Mouse (Mus musculus) liver, embryonic 15.5 days (tissue): ENCODE data around the gene Ino80d. TPM values are rescaled to one million over a fixed set of nuclear protein-coding genes. Genes with fewer than 3 reads are reported as not detected.

Experiments
- ATAC-seq: fragments of 200-750 bp; cut with Nextera tagmentation; 2 replicates; pipeline ENCODE4 v1.8.0; 2017; ENCODE audit warnings: moderate number of reproducible peaks, mild to moderate bottlenecking, moderate library complexity; ENCODE audit not compliant: insufficient read depth
- H3K27ac ChIP-seq: fragments of 300-500 bp; sonication (generic); replicated peaks from 2 replicates; pipeline ENCODE4 v1.5.1; 2015; ENCODE audit warnings: mild to moderate bottlenecking, inconsistent platforms
- H3K27me3 ChIP-seq: fragments of 300-500 bp; sonication (generic); 2 replicates; pipeline ENCODE4 v1.6.1; 2015; ENCODE audit warnings: mild to moderate bottlenecking, inconsistent platforms
- H3K36me3 ChIP-seq: fragments of 300-500 bp; sonication (generic); replicated peaks from 2 replicates; pipeline ENCODE4 v1.6.1; 2015; ENCODE audit warnings: moderate library complexity, mild to moderate bottlenecking, inconsistent platforms
- H3K4me1 ChIP-seq: fragments of 300-500 bp; sonication (generic); replicated peaks from 2 replicates; pipeline ENCODE4 v1.6.1; 2015; ENCODE audit warnings: inconsistent platforms
- H3K4me2 ChIP-seq: fragments of 300-500 bp; sonication (generic); 2 replicates; pipeline ENCODE4 v1.6.1; 2015; ENCODE audit warnings: moderate library complexity, mild to moderate bottlenecking, inconsistent platforms
- H3K4me3 ChIP-seq: fragments of 300-500 bp; sonication (generic); replicated peaks from 2 replicates; pipeline ENCODE4 v1.5.1; 2015; ENCODE audit warnings: mild to moderate bottlenecking, inconsistent platforms
- H3K9ac ChIP-seq: fragments of 300-500 bp; sonication (generic); 2 replicates; pipeline ENCODE4 v1.6.1; 2015; ENCODE audit warnings: moderate library complexity, mild to moderate bottlenecking, inconsistent platforms
- H3K9me3 ChIP-seq: fragments of 300-500 bp; sonication (generic); replicated peaks from 2 replicates; pipeline ENCODE4 v1.6.1; 2016; ENCODE audit warnings: inconsistent platforms
- WGBS: fragments of 180-500 bp; shearing (Covaris S2); methylation state at CpG from one replicate; pipeline ENCODE4 v1.1.7; 2015; ENCODE audit warnings: mixed read lengths; ENCODE audit not compliant: insufficient replicate concordance; 5-methylcytosine and 5-hydroxymethylcytosine counted together
- microRNA-seq: library from miRNA; unstranded; fragments of <30 nt; microRNA quantifications from one replicate; pipeline ENCODE4, GENCODE M21; 2016
- polyA plus RNA-seq: library from polyadenylated mRNA; unstranded; fragments of >200 nt; fragmentation: Nextera tagmentation; extraction: Ambion mirVana; gene quantifications from 2 replicates; pipeline ENCODE4 v1.2.1, GENCODE M21; 2015

The Ino80d gene
- polyA plus RNA-seq, 1 experiment from 2014 or later: 4.6 TPM

GRCm38 (mm10) chr1:62908508-62908907 is 206.0 kb downstream of the Ino80d start:
- Histone ChIP-seq H3K4me1 (no peaks in the 10 kb centered on the region), H3K36me3 (no peaks in the 10 kb centered on the region), H3K27me3 (no peaks in the 10 kb centered on the region), H3K27ac (no peak overlapping the region), H3K4me2 (no peak overlapping the region), H3K9me3 (no peaks in the 10 kb centered on the region), H3K9ac (no peak overlapping the region), H3K4me3 (no peak overlapping the region)
- 48% methylated on average over 6 of the region's 6 CpGs for WGBS
- no peak for ATAC-seq

Small RNAs within 50 kb of the gene (microRNA-seq; reads per million reads assigned to microRNA genes)
- gene Gm24557: not detected
- gene Gm44468: not detected

Other genes starting within 250 kb of the Ino80d start
- 246 and 251 TPM in 2 replicates for gene Eef1b2, start 62.2 kb upstream of the Ino80d start, polyA plus RNA-seq
- gene Ndufs1, start 62.2 kb upstream of the Ino80d start, polyA plus RNA-seq: 94.0 and 100 TPM in 2 replicates
- gene Gpr1, start 99.9 kb upstream of the Ino80d start, polyA plus RNA-seq: 0.08 and 0.12 TPM in 2 replicates
- gene Zdbf2, start 158.6 kb upstream of the Ino80d start, polyA plus RNA-seq: 0.64 and 1.0 TPM in 2 replicates